Mouse (Mus musculus) cerebellum, postnatal 36 days (tissue): ENCODE data around the gene Optn.
"Not testable (repeated sequence)": the region's sequence is repeated elsewhere in the genome, so short reads cannot be mapped to it uniquely, and the experiment has no call there.

Experiments
- DNase-seq, 2 experiments: peaks; one replicate each; pipeline ENCODE4 v3.0.0; 2021 to 2022; ENCODE audit warnings: mixed read lengths in 2 of 2

Optn gene

GRCm38 (mm10) chr2:5063299-5064205, at the start of gene Optn:
TSS of gene Optn (minus strand) at chr2:5064051.
- peak; percentile 81 for DNase-seq

- no peak for DNase-seq
These were observed 49.0 kb upstream of the Optn start for GRCm38 (mm10) chr2:5112785-5113291.

GRCm38 (mm10) chr2:5102891-5103290, 39.0 kb upstream of the Optn start:
- DNase-seq = no peak

GRCm38 (mm10) chr2:5101743-5102245, 37.9 kb upstream of the Optn start:
- DNase-seq = no peak

GRCm38 (mm10) chr2:5099176-5099575, 35.3 kb upstream of the Optn start:
- DNase-seq = no peak

- no peak for DNase-seq
These were observed 34.1 kb upstream of the Optn start for GRCm38 (mm10) chr2:5097786-5098445.

- no peak for DNase-seq
These were observed 31.5 kb upstream of the Optn start for GRCm38 (mm10) chr2:5095316-5095715.

GRCm38 (mm10) chr2:5094876-5095275, 31.0 kb upstream of the Optn start:
- no peak for DNase-seq

- peak in 1 of 2 experiments; percentile 7 for DNase-seq
These were observed 26.5 kb upstream of the Optn start for GRCm38 (mm10) chr2:5090385-5090784.

- no peak for DNase-seq
These were observed 23.8 kb upstream of the Optn start for GRCm38 (mm10) chr2:5087667-5088066.

- no peak for DNase-seq
These were observed 19.9 kb upstream of the Optn start for GRCm38 (mm10) chr2:5083739-5084138.

- peak; percentile 31 to 54 for DNase-seq
These were observed 16.4 kb upstream of the Optn start for GRCm38 (mm10) chr2:5080053-5080787.

GRCm38 (mm10) chr2:5077937-5078336, 14.1 kb upstream of the Optn start:
- no peak for DNase-seq

GRCm38 (mm10) chr2:5077490-5077889, 13.6 kb upstream of the Optn start:
- no peak for DNase-seq

- no peak for DNase-seq
These were observed 12.0 kb upstream of the Optn start for GRCm38 (mm10) chr2:5075856-5076255.

- no peak for DNase-seq
These were observed 11.6 kb upstream of the Optn start for GRCm38 (mm10) chr2:5075432-5075831.

GRCm38 (mm10) chr2:5073785-5074184, 9.9 kb upstream of the Optn start:
- no peak for DNase-seq

GRCm38 (mm10) chr2:5067951-5068350, 4.1 kb upstream of the Optn start:
- DNase-seq = no peak

GRCm38 (mm10) chr2:5067254-5067653, 3.4 kb upstream of the Optn start:
- not testable (repeated sequence) for DNase-seq

GRCm38 (mm10) chr2:5064247-5064646, 396 bp upstream of the Optn start:
- DNase-seq = no peak

GRCm38 (mm10) chr2:5062496-5063298, 1.2 kb downstream of the Optn start:
- DNase-seq = no peak

- no peak for DNase-seq
These were observed 2.6 kb downstream of the Optn start for GRCm38 (mm10) chr2:5061133-5061708.
